Mouse (Mus musculus): ENCODE results near the gene Ppp1r9b. TPM values are rescaled to one million over a fixed set of nuclear protein-coding genes. Genes with fewer than 3 reads are reported as not detected.

The Ppp1r9b gene
- total and polyA plus RNA-seq, 3 experiments: 22.3 to 52.0 (median 49.3) TPM

- Histone ChIP-seq H3K4me3 (peak overlapping the region; percentile 96), H3K27ac (peak overlapping the region; percentile 97), H3K4me1 (ENCODE audit: control insufficient read depth, insufficient read depth, low read length) (peaks cover 26% of the 10 kb centered on the region), H3K9ac (ENCODE audit: low read depth, low read length) (peak overlapping the region; percentile 88), H3K79me2 (replicated peaks; ENCODE audit: control insufficient read depth, insufficient read depth, low read length) (peaks cover 7% of the 10 kb centered on the region), H3K27me3 (ENCODE audit: control insufficient read depth, insufficient read depth, low read length) (no peaks in the 10 kb centered on the region), H3K36me3 (ENCODE audit: control insufficient read depth, insufficient read depth, low read length) (no peaks in the 10 kb centered on the region)
- peak; percentile 78 to 81 for DNase-seq
- WGBS: under 1% methylated on average over 99 of the region's 99 CpGs
- TF ChIP-seq CTCF (IDR thresholded peaks at IDR 0.05): no peak
- no peak for TF ChIP-seq POLR2A (IDR thresholded peaks at IDR 0.05; ENCODE audit: insufficient read depth, low read depth, low read length)
- no peak for TF ChIP-seq EP300 (IDR thresholded peaks at IDR 0.05; ENCODE audit: insufficient read depth, low read depth, low read length)
- intact Hi-C loops (cut with DNase I): no loop called here
These were observed 1.0 kb downstream of the Ppp1r9b start for GRCm38 (mm10) chr11:94991641-94992479.

DNA sequence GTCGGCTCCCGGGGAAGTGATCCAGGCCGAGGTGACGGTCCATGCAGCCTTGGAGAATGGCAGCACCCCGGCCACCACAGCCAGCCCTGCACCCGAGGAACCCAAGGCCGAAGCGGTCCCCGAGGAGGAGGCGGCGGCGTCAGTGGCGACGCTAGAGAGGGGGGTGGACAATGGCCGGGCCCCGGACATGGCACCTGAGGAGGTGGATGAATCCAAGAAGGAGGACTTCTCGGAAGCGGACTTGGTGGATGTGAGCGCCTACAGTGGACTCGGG is 1.6 kb downstream of the Ppp1r9b start:
- H3K27me3 ChIP-seq (ENCODE audit: control insufficient read depth, insufficient read depth, low read length): no peaks in the 10 kb centered on the region
- intact Hi-C loops (cut with DNase I): no loop called here
- H3K79me2 ChIP-seq (replicated peaks; ENCODE audit: control insufficient read depth, insufficient read depth, low read length): peaks cover 7% of the 10 kb centered on the region
- peak overlapping the region; percentile 97 for H3K27ac ChIP-seq
- DNase-seq: no peak
- WGBS: under 1% methylated on average over 20 of the region's 20 CpGs
- TF ChIP-seq CTCF (IDR thresholded peaks at IDR 0.05) (no peak), EP300 (IDR thresholded peaks at IDR 0.05; ENCODE audit: insufficient read depth, low read depth, low read length) (no peak), POLR2A (IDR thresholded peaks at IDR 0.05; ENCODE audit: insufficient read depth, low read depth, low read length) (no peak)
- peaks cover 25% of the 10 kb centered on the region for H3K4me1 ChIP-seq (ENCODE audit: control insufficient read depth, insufficient read depth, low read length)
- no peaks in the 10 kb centered on the region for H3K36me3 ChIP-seq (ENCODE audit: control insufficient read depth, insufficient read depth, low read length)
- H3K9ac ChIP-seq (ENCODE audit: low read depth, low read length): peak overlapping the region; percentile 88
- H3K4me3 ChIP-seq: peak overlapping the region; percentile 96

DNA sequence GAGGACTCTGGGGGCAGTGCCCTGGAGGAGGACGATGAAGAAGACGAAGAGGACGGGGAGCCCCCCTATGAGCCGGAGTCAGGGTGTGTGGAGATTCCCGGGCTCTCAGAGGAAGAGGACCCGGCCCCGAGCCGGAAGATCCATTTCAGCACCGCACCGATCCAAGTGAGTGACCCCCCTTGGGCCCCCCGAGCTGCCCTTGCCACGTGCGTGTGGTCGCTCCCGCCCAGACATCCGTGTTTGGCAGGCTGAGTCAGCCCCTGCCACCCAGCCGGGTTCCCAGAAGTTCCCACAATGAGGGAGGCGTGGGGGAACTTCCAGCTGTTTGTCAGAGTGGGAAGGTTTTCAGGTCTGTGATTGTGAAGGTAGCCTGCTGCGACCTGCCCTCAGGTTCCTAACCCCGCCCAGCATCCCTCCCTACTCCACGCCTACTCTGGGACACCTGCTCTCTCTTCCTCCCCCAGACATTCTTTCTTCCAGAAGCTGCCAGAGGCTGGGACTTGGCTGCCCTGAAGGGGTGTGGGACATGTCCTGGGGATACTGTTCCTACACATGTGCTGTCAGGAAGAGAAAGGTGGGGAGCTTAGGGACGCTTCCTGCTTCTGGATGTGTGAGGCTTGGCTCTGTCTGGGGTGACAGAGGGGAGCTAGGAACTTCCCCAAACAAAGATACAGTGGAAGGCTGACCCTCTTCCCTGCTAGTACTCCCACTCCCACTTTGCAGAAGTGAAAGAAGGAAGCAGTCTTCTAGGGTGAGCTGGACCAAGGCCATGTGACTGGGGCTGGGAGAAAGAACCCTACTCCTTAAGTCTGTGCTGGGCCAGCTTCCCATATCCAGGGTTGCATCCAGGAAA is 2.1 kb downstream of the Ppp1r9b start:
- Histone ChIP-seq H3K4me1 (ENCODE audit: control insufficient read depth, insufficient read depth, low read length) (peaks cover 28% of the 10 kb centered on the region), H3K27ac (peak overlapping the region; percentile 97), H3K9ac (ENCODE audit: low read depth, low read length) (peak overlapping the region; percentile 88), H3K4me3 (peak overlapping the region; percentile 96), H3K27me3 (ENCODE audit: control insufficient read depth, insufficient read depth, low read length) (no peaks in the 10 kb centered on the region), H3K36me3 (ENCODE audit: control insufficient read depth, insufficient read depth, low read length) (no peaks in the 10 kb centered on the region), H3K79me2 (replicated peaks; ENCODE audit: control insufficient read depth, insufficient read depth, low read length) (peaks cover 7% of the 10 kb centered on the region)
- under 1% methylated on average over 22 of the region's 22 CpGs for WGBS
- intact Hi-C loops (cut with DNase I): no loop called here
- peak; percentile 71 to 75 for DNase-seq
- TF ChIP-seq POLR2A (IDR thresholded peaks at IDR 0.05; ENCODE audit: insufficient read depth, low read depth, low read length) (no peak), CTCF (IDR thresholded peaks at IDR 0.05) (no peak), EP300 (IDR thresholded peaks at IDR 0.05; ENCODE audit: insufficient read depth, low read depth, low read length) (no peak)

- Histone ChIP-seq H3K27ac (peak overlapping the region; percentile 97), H3K4me3 (peak overlapping the region; percentile 96), H3K4me1 (ENCODE audit: control insufficient read depth, insufficient read depth, low read length) (peaks cover 24% of the 10 kb centered on the region), H3K36me3 (ENCODE audit: control insufficient read depth, insufficient read depth, low read length) (no peaks in the 10 kb centered on the region), H3K79me2 (replicated peaks; ENCODE audit: control insufficient read depth, insufficient read depth, low read length) (peaks cover 7% of the 10 kb centered on the region), H3K27me3 (ENCODE audit: control insufficient read depth, insufficient read depth, low read length) (no peaks in the 10 kb centered on the region), H3K9ac (ENCODE audit: low read depth, low read length) (peak overlapping the region; percentile 46)
- WGBS: 9% methylated on average over 10 of the region's 10 CpGs
- peak; percentile 53 to 67 for DNase-seq
- intact Hi-C loops (cut with DNase I): no loop called here
- no peak for TF ChIP-seq CTCF (IDR thresholded peaks at IDR 0.05)
These were observed 3.5 kb downstream of the Ppp1r9b start for GRCm38 (mm10) chr11:94994208-94994814.

- Histone ChIP-seq H3K4me3 (no peak overlapping the region), H3K4me1 (ENCODE audit: control insufficient read depth, insufficient read depth, low read length) (peaks cover 24% of the 10 kb centered on the region), H3K36me3 (ENCODE audit: control insufficient read depth, insufficient read depth, low read length) (no peaks in the 10 kb centered on the region), H3K27me3 (ENCODE audit: control insufficient read depth, insufficient read depth, low read length) (no peaks in the 10 kb centered on the region), H3K79me2 (replicated peaks; ENCODE audit: control insufficient read depth, insufficient read depth, low read length) (peaks cover 7% of the 10 kb centered on the region), H3K27ac (peak overlapping the region; percentile 97), H3K9ac (ENCODE audit: low read depth, low read length) (peak overlapping the region; percentile 1; the same call in 1 of the 2 replicates)
- DNase-seq: peak in 1 of 2 experiments; percentile 30
- WGBS: 70% methylated on average over 11 of the region's 11 CpGs
- TF ChIP-seq CTCF (IDR thresholded peaks at IDR 0.05) (no peak), POLR2A (IDR thresholded peaks at IDR 0.05; ENCODE audit: insufficient read depth, low read depth, low read length) (no peak), EP300 (IDR thresholded peaks at IDR 0.05; ENCODE audit: insufficient read depth, low read depth, low read length) (no peak)
- intact Hi-C loops (cut with DNase I): no loop called here
These were observed 4.3 kb downstream of the Ppp1r9b start for GRCm38 (mm10) chr11:94994947-94995772.

Measured in heart, adult 2 months (tissue).